Comparison of ENCODE assay signal across 8 mouse cellular contexts in the genomic region with DNA sequence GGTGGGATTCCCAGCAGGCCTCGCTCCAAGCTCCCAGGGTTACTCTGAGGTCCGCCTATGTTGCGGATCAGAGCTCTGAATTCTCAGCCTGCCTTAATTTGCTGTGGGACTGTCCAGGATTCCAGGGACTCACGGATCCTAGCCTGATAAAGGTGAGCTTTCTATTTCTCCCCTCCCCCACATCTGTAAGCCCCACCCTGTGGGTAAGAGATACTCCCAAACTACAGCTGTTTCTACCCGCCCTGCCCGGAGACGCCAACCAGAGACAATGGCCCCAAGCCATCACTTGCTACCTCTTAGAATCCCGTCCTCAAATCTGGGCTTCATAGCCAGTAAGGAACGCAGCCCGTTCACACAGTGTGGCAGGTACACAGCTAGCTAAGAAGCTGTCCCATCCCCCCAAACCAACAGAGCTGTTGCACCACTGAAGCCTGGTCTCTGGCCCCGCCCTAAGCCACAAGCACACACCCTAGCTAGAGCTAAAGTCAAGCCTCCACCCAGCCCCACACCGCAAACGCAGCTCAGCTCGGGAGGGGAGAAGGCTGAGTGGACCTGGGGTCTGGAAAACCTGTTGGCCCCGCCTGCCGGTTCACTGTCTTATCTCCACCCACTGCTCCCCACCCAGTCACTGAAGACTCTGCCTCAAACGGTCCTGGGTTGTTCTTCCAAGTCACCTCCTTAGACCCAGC. TPM values are rescaled to one million over a fixed set of nuclear protein-coding genes. Genes with fewer than 3 reads are reported as not detected.
A peak's percentile ranks its signal among the peaks of the same experiment; 100 is the strongest.
DNase-seq lines count a peak whose midpoint lies in the region; ATAC-seq and TF ChIP-seq lines count a peak whose summit lies in the region.

No protein-coding gene starts in this region.

- ATAC-seq in kidney, embryonic 15.5 days (replicated peaks; ENCODE audit: low FRiP score): peak; percentile 55; the same call in 1 of the 2 replicates
- ATAC-seq in embryonic facial prominence, embryonic 12.5 days (ENCODE audit: insufficient number of reproducible peaks, insufficient read depth, low FRiP score, low TSS enrichment): peak; percentile 26; the same call in 1 of the 2 replicates
- peak; percentile 96 for ATAC-seq in liver, embryonic 11.5 days (replicated peaks; ENCODE audit: low FRiP score)
- no peak for ATAC-seq in frontal cortex, adult (ENCODE audit: low TSS enrichment)

- H3K27me3 ChIP-seq in kidney, embryonic 15.5 days: peaks cover 32% of the 10 kb centered on the region
- H3K27me3 ChIP-seq in embryonic facial prominence, embryonic 12.5 days: peaks cover 50% of the 10 kb centered on the region
- peaks cover 22% of the 10 kb centered on the region for H3K27me3 ChIP-seq in liver, embryonic 11.5 days (replicated peaks; ENCODE audit: control insufficient read depth, insufficient read depth, low read length)
- H3K27me3 ChIP-seq in myocyte (ENCODE audit: control insufficient read depth, insufficient read depth, insufficient read length): peaks cover 14% of the 10 kb centered on the region

- 15% methylated on average over 17 of the region's 17 CpGs for WGBS in kidney, embryonic 15.5 days
- WGBS in embryonic facial prominence, embryonic 12.5 days: 9% methylated on average over 17 of the region's 17 CpGs
- 9% methylated on average over 17 of the region's 17 CpGs for WGBS in liver, embryonic 11.5 days

- no peak overlapping the region for H3K4me3 ChIP-seq in kidney, embryonic 15.5 days (replicated peaks)
- 0 out of 2 replicates have a peak overlapping the region, but pooled peaks have one; percentile 0 for H3K4me3 ChIP-seq in embryonic facial prominence, embryonic 12.5 days
- H3K4me3 ChIP-seq in liver, embryonic 11.5 days (ENCODE audit: low read depth, low read length): peak overlapping the region; percentile 44
- H3K4me3 ChIP-seq in myocyte: no peak overlapping the region

- no peak for TF ChIP-seq POLR2A in myocyte (IDR thresholded peaks at IDR 0.05; ENCODE audit: insufficient read length, low read depth)

- H3K4me1 ChIP-seq in kidney, embryonic 15.5 days: peaks cover 50% of the 10 kb centered on the region
- peaks cover 56% of the 10 kb centered on the region for H3K4me1 ChIP-seq in embryonic facial prominence, embryonic 12.5 days
- peaks cover 48% of the 10 kb centered on the region for H3K4me1 ChIP-seq in liver, embryonic 11.5 days (replicated peaks; ENCODE audit: control insufficient read depth, insufficient read depth, low read length)

- no peaks in the 10 kb centered on the region for H3K36me3 ChIP-seq in kidney, embryonic 15.5 days
- H3K36me3 ChIP-seq in embryonic facial prominence, embryonic 12.5 days: no peaks in the 10 kb centered on the region
- no peaks in the 10 kb centered on the region for H3K36me3 ChIP-seq in liver, embryonic 11.5 days (ENCODE audit: control insufficient read depth, insufficient read depth, low read length)
- no peaks in the 10 kb centered on the region for H3K36me3 ChIP-seq in myocyte (ENCODE audit: control insufficient read depth, insufficient read depth)

- H3K27ac ChIP-seq in kidney, embryonic 15.5 days: no peak overlapping the region
- H3K27ac ChIP-seq in embryonic facial prominence, embryonic 12.5 days: no peak overlapping the region
- peak overlapping the region; percentile 83 for H3K27ac ChIP-seq in liver, embryonic 11.5 days (ENCODE audit: low read depth, low read length)

- no peak overlapping the region for H3K9ac ChIP-seq in kidney, embryonic 15.5 days
- H3K9ac ChIP-seq in embryonic facial prominence, embryonic 12.5 days: no peak overlapping the region
- H3K9ac ChIP-seq in liver, embryonic 11.5 days (ENCODE audit: low read depth, low read length): peak overlapping the region; percentile 64

- no peak for DNase-seq in kidney, postnatal 25 days
- DNase-seq in liver, embryonic 11.5 days (ENCODE audit: low spot score): peak; percentile 72
- DNase-seq in urinary bladder, postnatal 25 days (ENCODE audit: low spot score): peak; percentile 22
- DNase-seq in cerebellum, adult 11-12 months: no peak

- H3ac ChIP-seq in myocyte (ENCODE audit: control insufficient read depth, insufficient read length): no peak overlapping the region

- no peaks in the 10 kb centered on the region for H3K9me3 ChIP-seq in kidney, embryonic 15.5 days (replicated peaks)
- no peaks in the 10 kb centered on the region for H3K9me3 ChIP-seq in embryonic facial prominence, embryonic 12.5 days
- no peaks in the 10 kb centered on the region for H3K9me3 ChIP-seq in liver, embryonic 11.5 days (ENCODE audit: control insufficient read depth, low read length)

- H3K79me2 ChIP-seq in myocyte (ENCODE audit: control insufficient read depth, insufficient read depth): no peaks in the 10 kb centered on the region

- H3K4me2 ChIP-seq in kidney, embryonic 15.5 days: peak overlapping the region; percentile 25; the same call in 1 of the 2 replicates
- H3K4me2 ChIP-seq in embryonic facial prominence, embryonic 12.5 days (replicated peaks): peak overlapping the region; percentile 25
- peak overlapping the region; percentile 88 for H3K4me2 ChIP-seq in liver, embryonic 11.5 days
- peak overlapping the region; percentile 60 for H3K4me2 ChIP-seq in myocyte (ENCODE audit: low read depth)

TF ChIP-seq in myocyte, 11 proteins besides CTCF, POLR2A, EP300 and RAD21:
- no peak for TF ChIP-seq POLR2AphosphoS2 (IDR thresholded peaks at IDR 0.05; ENCODE audit: insufficient read length, low read depth)
- no peak for TF ChIP-seq MAX (IDR thresholded peaks at IDR 0.05; ENCODE audit: low read depth)
- TF ChIP-seq REST (IDR thresholded peaks at IDR 0.05; ENCODE audit: insufficient read depth, insufficient read length): no peak
- TF ChIP-seq TCF12 (IDR thresholded peaks at IDR 0.05; ENCODE audit: insufficient read depth, poor library complexity, severe bottlenecking): no peak
- TF ChIP-seq SRF (IDR thresholded peaks at IDR 0.05; ENCODE audit: control insufficient read depth, insufficient read length, low read depth): no peak
- TF ChIP-seq MYOG (IDR thresholded peaks at IDR 0.05; ENCODE audit: control insufficient read depth in 1 of 3, insufficient read depth in 1 of 3, insufficient read length in 2 of 3, low read depth in 2 of 3): no peak
- TF ChIP-seq USF1 (IDR thresholded peaks at IDR 0.05; ENCODE audit: low read depth): no peak
- no peak for TF ChIP-seq MYOD1 (IDR thresholded peaks at IDR 0.05; ENCODE audit: control insufficient read depth in 1 of 3, insufficient read length in 2 of 3, low read depth in 2 of 3)
- no peak for TF ChIP-seq CEBPB (IDR thresholded peaks at IDR 0.05; ENCODE audit: insufficient read depth, poor library complexity, severe bottlenecking)
- TF ChIP-seq E2F4 (IDR thresholded peaks at IDR 0.05; ENCODE audit: insufficient read depth): no peak
- TF ChIP-seq TCF3 (IDR thresholded peaks at IDR 0.05; ENCODE audit: insufficient read length, low read depth): no peak
TF ChIP-seq in myocyte: peak in this region for 0.

RNA-seq across cellular contexts. Expression of gene Pou2f2, which starts 23.9 kb away (rescaled TPM):
- polyA plus RNA-seq in kidney, embryonic 15.5 days (2015; fragmentation: Nextera tagmentation; extraction: Ambion mirVana): 0.64 and 2.5 TPM in 2 replicates
- 2.3 and 3.2 TPM in 2 replicates for polyA plus RNA-seq in embryonic facial prominence, embryonic 12.5 days (2016; fragmentation: Nextera tagmentation; extraction: Ambion mirVana)
- 2.2 and 3.2 TPM in 2 replicates for polyA plus RNA-seq in liver, embryonic 11.5 days (2014; fragmentation: Nextera tagmentation; extraction: Ambion mirVana)
- polyA plus RNA-seq in myocyte (2012; fragmentation: generic; extraction: Trizol): 0.01 TPM

Comparison
In these comparisons a context has a peak if more than half of its experiments do, and no peak if none do; other contexts are left out.
1. H3K4me2 ChIP-seq: peak in every context shown above with its lines; median percentile 88 in liver, embryonic 11.5 days; 60 in myocyte; 25 in kidney, embryonic 15.5 days; 25 in embryonic facial prominence, embryonic 12.5 days.
2. H3K4me3 ChIP-seq: peak in embryonic facial prominence, embryonic 12.5 days (single experiment) and liver, embryonic 11.5 days (single experiment); none in kidney, embryonic 15.5 days (single experiment) and myocyte (single experiment).
3. DNase-seq: peak in liver, embryonic 11.5 days (single experiment) and urinary bladder, postnatal 25 days (single experiment); none in kidney, postnatal 25 days (0 of 2) and cerebellum, adult 11-12 months (single experiment).